Mouse (Mus musculus) liver, postnatal 0 days (tissue): ENCODE measurements around the gene Slit3.

Experiments
- CTCF ChIP-seq: sonication (generic); IDR thresholded peaks from 2 replicates; pipeline ENCODE4 v1.5.1; 2016; ENCODE audit warnings: antibody characterized with exemption, low read depth
- EP300 ChIP-seq: IDR thresholded peaks from 2 replicates; pipeline ENCODE4 v1.6.1; 2016; ENCODE audit warnings: antibody characterized with exemption, low read depth, mild to moderate bottlenecking

- TF ChIP-seq CTCF (no peak), EP300 (no peak)
Measured at GRCm38 (mm10) chr11:35657582-35657981, 536.6 kb downstream of the Slit3 start.
